Mouse (Mus musculus) embryonic facial prominence, embryonic 14.5 days (tissue): ENCODE data around the gene Zfhx2. TPM values are rescaled to one million over a fixed set of nuclear protein-coding genes. Genes with fewer than 3 reads are reported as not detected.
A peak's percentile ranks its signal among the peaks of the same experiment; 100 is the strongest.

ENCODE experiments used
- ATAC-seq: fragments of 200-750 bp; cut with Nextera tagmentation; 2 replicates; pipeline ENCODE4 v1.8.0; 2017; ENCODE audit warnings: low read depth, moderate number of reproducible peaks, moderate TSS enrichment
- DNase-seq: peaks from one replicate; pipeline ENCODE4 v3.0.0-alpha.2; 2015; ENCODE audit warnings: low spot score
- H3K27ac ChIP-seq: fragments of 300-500 bp; sonication (generic); replicated peaks from 2 replicates; pipeline ENCODE4 v1.5.1; 2014; ENCODE audit warnings: low read depth, mild to moderate bottlenecking, low read length, moderate library complexity
- H3K27me3 ChIP-seq: fragments of 300-500 bp; sonication (generic); replicated peaks from 2 replicates; pipeline ENCODE4 v1.6.1; 2014; ENCODE audit warnings: low read length; ENCODE audit not compliant: control insufficient read depth, insufficient read depth
- H3K36me3 ChIP-seq: fragments of 300-500 bp; sonication (generic); 2 replicates; pipeline ENCODE4 v1.6.1; 2014; ENCODE audit warnings: low read length, mixed read lengths; ENCODE audit not compliant: control insufficient read depth, insufficient read depth
- H3K4me1 ChIP-seq: fragments of 300-500 bp; sonication (generic); 2 replicates; pipeline ENCODE4 v1.6.1; 2014; ENCODE audit warnings: antibody characterized with exemption, low read length; ENCODE audit not compliant: control insufficient read depth, insufficient read depth
- H3K4me2 ChIP-seq: fragments of 300-500 bp; sonication (generic); 2 replicates; pipeline ENCODE4 v1.6.1; 2014; ENCODE audit warnings: low read depth, mild to moderate bottlenecking, low read length, moderate library complexity, mixed read lengths
- H3K4me3 ChIP-seq: fragments of 300-500 bp; sonication (generic); 2 replicates; pipeline ENCODE4 v1.5.1; 2014; ENCODE audit warnings: low read depth, mild to moderate bottlenecking, low read length
- H3K9ac ChIP-seq: fragments of 300-500 bp; sonication (generic); 2 replicates; pipeline ENCODE4 v1.6.1; 2014; ENCODE audit warnings: low read depth, mild to moderate bottlenecking, low read length, moderate library complexity, mixed read lengths
- H3K9me3 ChIP-seq: fragments of 300-500 bp; sonication (generic); 2 replicates; pipeline ENCODE4 v1.6.1; 2016; ENCODE audit warnings: low read length; ENCODE audit not compliant: control insufficient read depth
- WGBS: fragments of 180-500 bp; shearing (Covaris S2); extraction: QIAGEN DNeasy Blood & Tissue Kit; methylation state at CpG from one replicate; pipeline ENCODE4 v1.1.7; 2014; 5-methylcytosine and 5-hydroxymethylcytosine counted together
- polyA plus RNA-seq: library from polyadenylated mRNA; unstranded; fragments of >200 nt; fragmentation: Nextera tagmentation; extraction: Ambion mirVana; gene quantifications from 2 replicates; pipeline ENCODE4 v1.2.1, GENCODE M21; 2014

The Zfhx2 gene
- polyA plus RNA-seq, 1 experiment from 2014 or later = 3.4 TPM

- 6% methylated on average over 24 of the region's 34 CpGs for WGBS
- Histone ChIP-seq H3K27ac (peak overlapping the region; percentile 70), H3K36me3 (no peaks in the 10 kb centered on the region), H3K27me3 (no peaks in the 10 kb centered on the region), H3K9ac (peak overlapping the region; percentile 76), H3K9me3 (no peaks in the 10 kb centered on the region), H3K4me2 (peak overlapping the region; percentile 83), H3K4me3 (peak overlapping the region; percentile 61), H3K4me1 (peaks cover 23% of the 10 kb centered on the region)
- DNase-seq = no peak
- no peak for ATAC-seq
Measured at GRCm38 (mm10) chr14:55091209-55091865, 787 bp downstream of the Zfhx2 start.

GRCm38 (mm10) chr14:55089199-55089947, 2.8 kb downstream of the Zfhx2 start:
- DNase-seq (no peak), ATAC-seq (no peak)
- Histone ChIP-seq H3K9ac (no peak overlapping the region; the same call in 1 of the 2 replicates), H3K4me3 (no peak overlapping the region), H3K27me3 (no peaks in the 10 kb centered on the region), H3K4me2 (no peak overlapping the region), H3K9me3 (no peaks in the 10 kb centered on the region), H3K27ac (no peak overlapping the region), H3K4me1 (peaks cover 14% of the 10 kb centered on the region), H3K36me3 (no peaks in the 10 kb centered on the region)
- 60% methylated on average over 13 of the region's 13 CpGs for WGBS

GRCm38 (mm10) chr14:55086009-55086514, 6.1 kb downstream of the Zfhx2 start:
- no peak overlapping the region for H3K4me2 ChIP-seq
- WGBS = 84% methylated on average over 6 of the region's 6 CpGs

DNA sequence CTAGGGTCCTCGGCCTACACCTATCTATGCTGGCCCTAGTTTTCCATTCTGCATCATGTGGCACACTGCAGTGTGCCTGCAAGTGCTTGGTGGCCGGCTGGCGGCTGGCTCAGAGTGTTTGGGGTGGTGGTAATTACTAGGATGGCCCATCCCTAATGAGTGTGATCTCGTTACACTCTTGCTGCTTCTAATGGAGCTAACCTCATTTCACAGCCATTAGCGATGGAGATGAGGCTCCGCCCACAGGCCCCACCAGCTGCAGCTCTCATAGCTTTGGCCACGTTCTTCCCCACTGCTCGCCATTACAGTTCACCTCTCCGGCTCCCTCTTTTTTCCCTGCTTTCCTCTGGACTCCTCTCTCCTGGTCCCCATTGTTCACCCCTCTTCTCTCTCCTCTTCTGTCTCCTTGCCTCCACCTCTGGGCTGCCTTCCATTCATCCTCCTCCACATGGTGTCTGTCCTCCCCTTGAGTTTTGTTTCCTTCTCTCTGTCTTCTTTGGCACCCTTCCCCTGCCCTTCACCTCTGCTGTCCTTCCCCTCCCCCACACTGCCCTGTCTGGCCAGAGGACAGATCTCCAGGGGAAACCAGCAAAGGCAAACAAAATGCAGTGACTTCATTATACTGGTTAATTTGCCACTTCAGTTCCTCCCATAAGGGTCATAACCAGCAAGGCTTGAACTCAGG, 6.7 kb downstream of the Zfhx2 start:
- H3K9ac ChIP-seq = no peak overlapping the region
- H3K4me3 ChIP-seq = no peak overlapping the region
- H3K36me3 ChIP-seq = no peaks in the 10 kb centered on the region
- 0 out of 2 replicates have a peak, but pooled peaks cover 7% of the 10 kb centered on the region for H3K4me1 ChIP-seq
- DNase-seq = no peak
- H3K9me3 ChIP-seq = no peaks in the 10 kb centered on the region
- WGBS = 57% methylated on average over 8 of the region's 9 CpGs
- H3K4me2 ChIP-seq = no peak overlapping the region
- no peak overlapping the region for H3K27ac ChIP-seq
- H3K27me3 ChIP-seq = no peaks in the 10 kb centered on the region
- peak; percentile 34; the same call in 1 of the 2 replicates for ATAC-seq

More at GRCm38 (mm10) chr14:55086009-55086514, 6.1 kb downstream of the Zfhx2 start:
- Histone ChIP-seq H3K36me3 (no peaks in the 10 kb centered on the region), H3K27ac (no peak overlapping the region), H3K4me3 (no peak overlapping the region), H3K4me1 (peaks cover 10% of the 10 kb centered on the region), H3K9ac (no peak overlapping the region), H3K27me3 (no peaks in the 10 kb centered on the region), H3K9me3 (no peaks in the 10 kb centered on the region)
- no peak for DNase-seq
- ATAC-seq = no peak

- H3K4me3 ChIP-seq = no peak overlapping the region
- H3K27me3 ChIP-seq = no peaks in the 10 kb centered on the region
- H3K27ac ChIP-seq = no peak overlapping the region
- no peak overlapping the region for H3K9ac ChIP-seq
- no peak overlapping the region for H3K4me2 ChIP-seq
- H3K36me3 ChIP-seq = no peaks in the 10 kb centered on the region
- WGBS = 53% methylated on average over 6 of the region's 6 CpGs
- ATAC-seq (no peak), DNase-seq (peak; percentile 79)
- H3K4me1 ChIP-seq = peaks cover 6% of the 10 kb centered on the region
- no peaks in the 10 kb centered on the region for H3K9me3 ChIP-seq
Measured at GRCm38 (mm10) chr14:55083481-55083880, 8.6 kb downstream of the Zfhx2 start.

GRCm38 (mm10) chr14:55081105-55081504, 11.0 kb downstream of the Zfhx2 start:
- Histone ChIP-seq H3K27ac (no peak overlapping the region), H3K4me2 (no peak overlapping the region), H3K27me3 (no peaks in the 10 kb centered on the region), H3K4me1 (peaks cover 11% of the 10 kb centered on the region), H3K36me3 (no peaks in the 10 kb centered on the region), H3K9me3 (no peaks in the 10 kb centered on the region), H3K4me3 (no peak overlapping the region), H3K9ac (no peak overlapping the region)
- ATAC-seq (no peak), DNase-seq (no peak)
- 37% methylated on average over 5 of the region's 5 CpGs for WGBS

GRCm38 (mm10) chr14:55079214-55079970, 12.7 kb downstream of the Zfhx2 start:
- Histone ChIP-seq H3K27me3 (no peaks in the 10 kb centered on the region), H3K4me1 (peaks cover 11% of the 10 kb centered on the region), H3K9me3 (no peaks in the 10 kb centered on the region), H3K4me3 (no peak overlapping the region), H3K27ac (no peak overlapping the region), H3K9ac (no peak overlapping the region; the same call in 1 of the 2 replicates), H3K36me3 (no peaks in the 10 kb centered on the region), H3K4me2 (peak overlapping the region; percentile 42)
- ATAC-seq (peak; percentile 24; the same call in 1 of the 2 replicates), DNase-seq (peak; percentile 81)
- WGBS = 22% methylated on average over 8 of the region's 8 CpGs
